13 mouse cellular contexts compared by ENCODE assay signal in genomic region chr1:72058045-72058703, GRCm38 (mm10).
A peak's percentile ranks its signal among the peaks of the same experiment; 100 is the strongest.
DNase-seq lines count a peak whose midpoint lies in the region; ATAC-seq lines count a peak whose summit lies in the region.
"Had no signal": no experiment of that assay in that cellular context is flagged by ENCODE, and none has a peak within 500 bp of the region (broad histone marks: within the 10 kb centered on the region; RNA-seq: fewer than 3 reads in every experiment).

No protein-coding gene starts in this region.

- H3K9ac ChIP-seq in hindbrain, embryonic 12.5 days = no peak overlapping the region
- H3K9ac ChIP-seq in liver, embryonic 16.5 days (ENCODE audit: low read depth, low read length) = no peak overlapping the region
- H3K9ac ChIP-seq: heart, embryonic 15.5 days had no signal

- DNase-seq in hindbrain, embryonic 10.5 days (ENCODE audit: low spot score) = no peak
- peak; percentile 73 for DNase-seq in NIH3T3 (ENCODE audit: low read depth)
- peak; percentile 53 for DNase-seq in c-Kit-positive CD71-positive TER-119-negative erythroid progenitor cells, embryonic 14.5 days (ENCODE audit: low read depth)
- DNase-seq in embryo, embryonic 10.5 days (ENCODE audit: low spot score) = no peak
- no peak for DNase-seq in frontal cortex, postnatal 14 days (ENCODE audit: low spot score in 2 of 2)
- DNase-seq: adrenal gland, adult 8-10 months; kidney, postnatal 36 days; midbrain, embryonic 14.5 days had no signal

- H3K9me3 ChIP-seq in hindbrain, embryonic 12.5 days (replicated peaks) = no peaks in the 10 kb centered on the region
- no peaks in the 10 kb centered on the region for H3K9me3 ChIP-seq in hindbrain, embryonic 10.5 days
- H3K9me3 ChIP-seq in liver, embryonic 16.5 days (replicated peaks; ENCODE audit: control insufficient read depth, low read length) = no peaks in the 10 kb centered on the region
- H3K9me3 ChIP-seq: heart, embryonic 15.5 days had no signal

- no peak overlapping the region for H3K4me3 ChIP-seq in hindbrain, embryonic 12.5 days
- H3K4me3 ChIP-seq in hindbrain, embryonic 10.5 days = no peak overlapping the region
- H3K4me3 ChIP-seq in liver, embryonic 16.5 days (ENCODE audit: low read depth, low read length) = no peak overlapping the region
- H3K4me3 ChIP-seq: erythroblast, embryonic 14.5 days; heart, embryonic 15.5 days; left cerebral cortex, adult 2 months had no signal

- ATAC-seq in hindbrain, embryonic 12.5 days (ENCODE audit: low FRiP score) = 0 out of 2 replicates have a peak, but pooled peaks have one; percentile 19
- peak; percentile 95 for ATAC-seq in liver, embryonic 16.5 days (ENCODE audit: low read depth)

- 77% methylated on average over 7 of the region's 7 CpGs for WGBS in hindbrain, embryonic 12.5 days
- 84% methylated on average over 7 of the region's 7 CpGs for WGBS in hindbrain, embryonic 10.5 days
- 31% methylated on average over 7 of the region's 7 CpGs for WGBS in liver, embryonic 16.5 days (ENCODE audit: insufficient replicate concordance)

- no peak overlapping the region for H3K4me2 ChIP-seq in hindbrain, embryonic 12.5 days (replicated peaks)
- H3K4me2 ChIP-seq in liver, embryonic 16.5 days (ENCODE audit: low read depth, low read length) = no peak overlapping the region
- H3K4me2 ChIP-seq: heart, embryonic 15.5 days had no signal

- 0 out of 2 replicates have a peak, but pooled peaks cover 4% of the 10 kb centered on the region for H3K4me1 ChIP-seq in hindbrain, embryonic 12.5 days
- H3K4me1 ChIP-seq in hindbrain, embryonic 10.5 days (replicated peaks) = 0 out of 2 replicates have a peak, but pooled peaks cover 3% of the 10 kb centered on the region
- no peaks in the 10 kb centered on the region for H3K4me1 ChIP-seq in liver, embryonic 16.5 days (ENCODE audit: control insufficient read depth, low read depth, low read length)

- H3K27me3 ChIP-seq in hindbrain, embryonic 12.5 days = no peaks in the 10 kb centered on the region
- H3K27me3 ChIP-seq in hindbrain, embryonic 10.5 days (ENCODE audit: insufficient read depth, poor library complexity, severe bottlenecking) = no peaks in the 10 kb centered on the region
- H3K27me3 ChIP-seq in liver, embryonic 16.5 days (ENCODE audit: control insufficient read depth, insufficient read depth, low read depth, low read length) = no peaks in the 10 kb centered on the region
- H3K27me3 ChIP-seq: heart, embryonic 15.5 days had no signal

- H3K36me3 ChIP-seq in hindbrain, embryonic 12.5 days = no peaks in the 10 kb centered on the region
- H3K36me3 ChIP-seq in hindbrain, embryonic 10.5 days = no peaks in the 10 kb centered on the region
- no peaks in the 10 kb centered on the region for H3K36me3 ChIP-seq in liver, embryonic 16.5 days (ENCODE audit: control insufficient read depth, insufficient read depth)
- H3K36me3 ChIP-seq: heart, embryonic 15.5 days had no signal

- no peak overlapping the region for H3K27ac ChIP-seq in hindbrain, embryonic 12.5 days
- no peak overlapping the region for H3K27ac ChIP-seq in hindbrain, embryonic 10.5 days
- no peak overlapping the region for H3K27ac ChIP-seq in liver, embryonic 16.5 days (ENCODE audit: low read length)
- H3K27ac ChIP-seq: heart, embryonic 15.5 days; left cerebral cortex, adult 2 months had no signal

Comparison
In these comparisons a context has a peak if more than half of its experiments do, and no peak if none do; other contexts are left out.
1. DNase-seq: peak in NIH3T3 (single experiment) and c-Kit-positive CD71-positive TER-119-negative erythroid progenitor cells, embryonic 14.5 days (single experiment); none in hindbrain, embryonic 10.5 days (single experiment), embryo, embryonic 10.5 days (single experiment) and frontal cortex, postnatal 14 days (0 of 2).